Mouse (Mus musculus): ENCODE results near the gene 1700017B05Rik. TPM values are rescaled to one million over a fixed set of nuclear protein-coding genes. Genes with fewer than 3 reads are reported as not detected.
A peak's percentile ranks its signal among the peaks of the same experiment; 100 is the strongest.

1700017B05Rik gene
- polyA plus RNA-seq, 2 experiments = 8.1 to 13.3 TPM

DNA sequence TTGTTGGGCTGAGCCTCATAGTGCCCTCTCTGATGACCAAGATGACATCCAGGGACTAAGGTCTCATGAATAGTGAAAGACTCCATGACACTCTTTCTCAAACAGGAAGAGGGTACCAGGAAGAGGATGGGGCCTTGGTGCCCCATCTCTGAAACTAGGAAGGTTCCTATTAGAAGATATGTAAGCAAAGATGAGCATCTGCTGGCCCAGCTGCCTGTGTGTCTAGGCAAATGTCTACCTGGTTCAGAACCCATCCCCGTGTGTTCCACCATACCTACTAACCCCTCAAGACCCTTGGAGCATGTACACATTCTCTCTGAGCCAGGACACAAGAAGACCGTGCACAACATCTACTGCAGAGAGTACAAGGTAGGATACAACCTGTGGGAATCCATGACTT, 26.2 kb downstream of the 1700017B05Rik start, which contains the start of gene Trcg1:
TSS of gene Trcg1 (plus strand) at position 301 of the 400 bp plus-strand sequence.
- TF ChIP-seq EP300 (IDR thresholded peaks at IDR 0.05; ENCODE audit: low read depth) (no peak), CTCF (IDR thresholded peaks at IDR 0.05; ENCODE audit: low read depth) (no peak)
- Histone ChIP-seq H3K36me3 (replicated peaks; ENCODE audit: control insufficient read depth, insufficient read depth, low read depth) (no peaks in the 10 kb centered on the region), H3K27me3 (ENCODE audit: control insufficient read depth, insufficient read depth, low read length) (no peaks in the 10 kb centered on the region), H3K9me3 (ENCODE audit: control insufficient read depth, low read length) (no peaks in the 10 kb centered on the region), H3K4me3 (ENCODE audit: insufficient read depth in 1 of 2, low read depth in 2 of 2, low read length in 2 of 2) (no peak within 1 kb of the TSS), H3K9ac (replicated peaks) (no peak within 1 kb of the TSS), H3K27ac (no peak within 1 kb of the TSS), H3K4me1 (replicated peaks; ENCODE audit: control insufficient read depth in 2 of 2, insufficient read depth in 2 of 2, low read length in 1 of 2) (peaks cover 15 to 26% of the 10 kb centered on the region in 2 experiments), H3K4me2 (ENCODE audit: low read depth) (no peak within 1 kb of the TSS)
- DNase-seq (ENCODE audit: low read depth in 3 of 3, low spot score in 3 of 3) (no peak), ATAC-seq (ENCODE audit: insufficient read depth) (no peak)
- WGBS (ENCODE audit: insufficient replicate concordance) = 59% methylated on average over 2 of the region's 2 CpGs

DNA sequence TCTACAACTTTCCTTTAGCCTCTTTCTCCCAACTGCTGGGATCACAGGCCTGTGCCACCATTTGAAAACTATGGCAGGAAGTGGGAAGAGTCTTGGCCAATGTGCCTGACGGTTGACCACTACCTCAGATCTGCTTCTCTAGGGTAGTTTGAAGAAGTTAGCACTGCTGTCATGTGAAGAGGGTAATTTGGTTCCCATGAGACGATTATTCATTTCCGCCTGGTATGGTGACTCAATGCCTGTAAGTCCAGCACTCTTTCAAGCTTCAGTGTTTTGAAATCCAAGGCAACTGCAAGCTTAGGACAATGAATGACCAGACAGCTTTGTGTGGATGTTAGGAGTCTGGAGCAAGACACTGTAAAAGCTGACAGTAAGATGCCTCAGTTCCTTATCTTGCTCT, 28.6 kb downstream of the 1700017B05Rik start:
- Histone ChIP-seq H3K4me2 (ENCODE audit: low read depth) (no peak overlapping the region), H3K4me1 (replicated peaks; ENCODE audit: control insufficient read depth in 2 of 2, insufficient read depth in 2 of 2, low read length in 1 of 2) (peaks cover 15 to 26% of the 10 kb centered on the region in 2 experiments), H3K27ac (no peak overlapping the region), H3K9ac (replicated peaks) (no peak overlapping the region), H3K36me3 (replicated peaks; ENCODE audit: control insufficient read depth, insufficient read depth, low read depth) (no peaks in the 10 kb centered on the region), H3K4me3 (ENCODE audit: insufficient read depth in 1 of 2, low read depth in 2 of 2, low read length in 2 of 2) (no peak overlapping the region), H3K27me3 (ENCODE audit: control insufficient read depth, insufficient read depth, low read length) (no peaks in the 10 kb centered on the region), H3K9me3 (ENCODE audit: control insufficient read depth, low read length) (no peaks in the 10 kb centered on the region)
- TF ChIP-seq CTCF (IDR thresholded peaks at IDR 0.05; ENCODE audit: low read depth) (no peak), EP300 (IDR thresholded peaks at IDR 0.05; ENCODE audit: low read depth) (no peak)
- 43% methylated on average over 3 of the region's 3 CpGs for WGBS (ENCODE audit: insufficient replicate concordance)
- DNase-seq (ENCODE audit: low read depth in 3 of 3, low spot score in 3 of 3) (no peak), ATAC-seq (ENCODE audit: insufficient read depth) (no peak)

DNA sequence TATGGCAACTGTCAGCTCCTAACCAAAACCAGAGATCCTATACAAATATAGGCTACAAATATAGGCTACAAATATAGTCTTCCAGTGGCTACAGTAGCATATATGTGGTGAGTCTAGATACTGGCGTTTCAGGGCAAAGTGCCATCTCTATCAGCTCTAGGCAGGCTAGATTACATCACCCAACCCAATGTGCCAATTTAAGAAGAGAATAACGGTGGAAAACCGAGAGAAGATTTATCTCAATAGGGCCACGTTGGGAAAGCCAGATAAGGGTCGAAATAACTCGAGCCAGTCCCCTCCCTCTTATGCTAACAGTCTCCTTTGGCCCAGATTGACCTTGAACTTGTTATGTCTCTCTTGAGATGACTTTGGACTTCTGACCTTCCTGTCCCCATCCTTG, 29.3 kb downstream of the 1700017B05Rik start:
- peaks cover 15 to 26% of the 10 kb centered on the region in 2 experiments for H3K4me1 ChIP-seq (replicated peaks; ENCODE audit: control insufficient read depth in 2 of 2, insufficient read depth in 2 of 2, low read length in 1 of 2)
- TF ChIP-seq CTCF (IDR thresholded peaks at IDR 0.05; ENCODE audit: low read depth) (no peak), EP300 (IDR thresholded peaks at IDR 0.05; ENCODE audit: low read depth) (peak; percentile 84)
- peak in 2 of 3 experiments; percentile 15 to 17 for DNase-seq (ENCODE audit: low read depth in 3 of 3, low spot score in 3 of 3)
- peak; percentile 71; the same call in 1 of the 2 replicates for ATAC-seq (ENCODE audit: insufficient read depth)
- WGBS (ENCODE audit: insufficient replicate concordance) = 6% methylated on average over 6 of the region's 6 CpGs
- no peak overlapping the region for H3K9ac ChIP-seq (replicated peaks)
- no peak overlapping the region for H3K4me3 ChIP-seq (ENCODE audit: insufficient read depth in 1 of 2, low read depth in 2 of 2, low read length in 2 of 2)
- H3K27ac ChIP-seq = no peak overlapping the region
- H3K36me3 ChIP-seq (replicated peaks; ENCODE audit: control insufficient read depth, insufficient read depth, low read depth) = no peaks in the 10 kb centered on the region
- no peaks in the 10 kb centered on the region for H3K9me3 ChIP-seq (ENCODE audit: control insufficient read depth, low read length)
- H3K27me3 ChIP-seq (ENCODE audit: control insufficient read depth, insufficient read depth, low read length) = no peaks in the 10 kb centered on the region
- H3K4me2 ChIP-seq (ENCODE audit: low read depth) = no peak overlapping the region

DNA sequence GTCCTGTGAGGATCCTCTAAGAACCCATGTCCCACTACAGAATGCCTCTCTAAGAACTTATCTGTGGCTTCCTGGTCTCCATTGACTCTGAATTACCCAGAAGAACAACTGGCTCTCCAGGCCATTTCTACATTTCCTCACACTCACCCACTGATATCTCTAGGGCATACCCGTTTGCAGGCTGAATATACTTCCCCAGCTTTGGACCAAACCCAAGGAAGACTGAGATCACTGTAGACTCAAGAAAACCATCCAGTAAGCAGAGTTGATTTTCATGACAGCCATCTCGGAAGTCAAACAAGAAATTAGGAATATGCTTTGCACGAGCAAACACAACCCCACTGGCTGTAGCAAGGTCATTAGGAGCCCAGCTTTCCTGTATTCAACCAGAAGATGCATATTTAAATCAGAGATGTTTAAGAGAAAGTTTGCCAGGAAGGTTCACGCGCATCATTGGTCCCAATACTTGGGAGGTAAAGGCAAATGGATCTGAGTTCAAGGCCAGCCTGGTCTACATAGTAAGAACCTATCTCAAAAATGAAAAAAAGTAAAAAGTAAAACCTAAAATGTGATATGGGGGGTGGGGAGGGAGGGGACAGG, 30.0 kb downstream of the 1700017B05Rik start:
- ATAC-seq (ENCODE audit: insufficient read depth) (no peak), DNase-seq (ENCODE audit: low read depth in 3 of 3, low spot score in 3 of 3) (no peak)
- no peak overlapping the region for H3K27ac ChIP-seq
- TF ChIP-seq CTCF (IDR thresholded peaks at IDR 0.05; ENCODE audit: low read depth) = no peak
- no peak for TF ChIP-seq EP300 (IDR thresholded peaks at IDR 0.05; ENCODE audit: low read depth)
- peaks cover 15 to 26% of the 10 kb centered on the region in 2 experiments for H3K4me1 ChIP-seq (replicated peaks; ENCODE audit: control insufficient read depth in 2 of 2, insufficient read depth in 2 of 2, low read length in 1 of 2)
- no peak overlapping the region for H3K4me3 ChIP-seq (ENCODE audit: insufficient read depth in 1 of 2, low read depth in 2 of 2, low read length in 2 of 2)
- no peaks in the 10 kb centered on the region for H3K27me3 ChIP-seq (ENCODE audit: control insufficient read depth, insufficient read depth, low read length)
- no peaks in the 10 kb centered on the region for H3K9me3 ChIP-seq (ENCODE audit: control insufficient read depth, low read length)
- no peak overlapping the region for H3K9ac ChIP-seq (replicated peaks)
- H3K4me2 ChIP-seq (ENCODE audit: low read depth) = no peak overlapping the region
- H3K36me3 ChIP-seq (replicated peaks; ENCODE audit: control insufficient read depth, insufficient read depth, low read depth) = no peaks in the 10 kb centered on the region
- WGBS (ENCODE audit: insufficient replicate concordance) = 69% methylated on average over 5 of the region's 5 CpGs

DNA sequence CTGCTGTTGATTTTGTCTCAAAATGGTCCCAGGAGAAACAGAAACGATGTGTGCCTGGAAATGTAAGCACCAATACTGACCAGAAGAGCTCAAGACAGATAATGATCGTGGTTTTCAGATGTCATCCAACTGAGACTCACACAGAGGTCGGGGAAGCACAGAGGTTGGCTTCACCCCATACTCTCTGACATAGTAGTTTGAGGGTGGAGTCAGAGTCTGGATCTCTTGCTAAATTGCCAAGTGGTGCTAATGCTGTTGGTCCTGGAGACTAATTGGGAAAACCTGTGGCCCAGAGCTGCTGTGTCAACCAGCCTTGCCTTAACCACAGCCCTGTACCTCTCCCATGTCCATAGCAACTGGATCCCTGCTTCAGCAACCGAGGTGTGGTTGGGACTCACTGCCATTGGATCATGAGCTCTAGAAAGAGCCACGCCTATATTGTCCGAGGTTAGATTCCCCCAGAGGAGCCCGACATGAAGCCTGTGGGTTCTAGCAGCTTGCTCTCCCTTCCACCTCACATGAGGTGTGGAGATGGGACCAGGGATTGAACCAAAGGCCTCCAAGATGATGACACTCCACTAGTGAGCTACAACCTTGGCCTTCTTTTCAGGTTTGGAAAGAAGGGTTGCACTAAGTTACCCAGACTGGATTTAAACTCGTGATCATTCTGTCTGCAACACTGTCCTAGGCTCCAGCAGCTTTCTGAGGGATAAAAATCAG, 30.7 kb downstream of the 1700017B05Rik start:
- DNase-seq (ENCODE audit: low read depth in 3 of 3, low spot score in 3 of 3) = no peak
- no peak overlapping the region for H3K4me3 ChIP-seq (ENCODE audit: insufficient read depth in 1 of 2, low read depth in 2 of 2, low read length in 2 of 2)
- no peak overlapping the region for H3K27ac ChIP-seq
- no peak overlapping the region for H3K9ac ChIP-seq (replicated peaks)
- H3K36me3 ChIP-seq (replicated peaks; ENCODE audit: control insufficient read depth, insufficient read depth, low read depth) = no peaks in the 10 kb centered on the region
- H3K9me3 ChIP-seq (ENCODE audit: control insufficient read depth, low read length) = no peaks in the 10 kb centered on the region
- 41% methylated on average over 8 of the region's 8 CpGs for WGBS (ENCODE audit: insufficient replicate concordance)
- ATAC-seq (ENCODE audit: insufficient read depth) = no peak
- no peak for TF ChIP-seq CTCF (IDR thresholded peaks at IDR 0.05; ENCODE audit: low read depth)
- no peak for TF ChIP-seq EP300 (IDR thresholded peaks at IDR 0.05; ENCODE audit: low read depth)
- peaks cover 15 to 26% of the 10 kb centered on the region in 2 experiments for H3K4me1 ChIP-seq (replicated peaks; ENCODE audit: control insufficient read depth in 2 of 2, insufficient read depth in 2 of 2, low read length in 1 of 2)
- no peaks in the 10 kb centered on the region for H3K27me3 ChIP-seq (ENCODE audit: control insufficient read depth, insufficient read depth, low read length)
- no peak overlapping the region for H3K4me2 ChIP-seq (ENCODE audit: low read depth)

All from liver, embryonic 14.5 days (tissue).